Mouse (Mus musculus) CH12.LX (cell line): Measurements from ENCODE around the gene Ech1.

Experiments used
- CHD2 ChIP-seq: IDR thresholded peaks from 2 replicates; pipeline ENCODE4 v1.6.1; 2011; ENCODE audit warnings: low read length, improper control_type of control experiment
- CTCF ChIP-seq, 2 experiments: IDR thresholded peaks in 1 of 2; conservative IDR thresholded peaks in 1 of 2; 2 replicates each; pipeline ENCODE4 v1.5.1; 2011 to 2012; ENCODE audit warnings: low read depth in 2 of 2, low read length in 2 of 2, improper control_type of control experiment in 1 of 2, inconsistent platforms in 1 of 2, mild to moderate bottlenecking in 1 of 2, moderate library complexity in 1 of 2
- KAT2A ChIP-seq: IDR thresholded peaks from 2 replicates; pipeline ENCODE4 v1.6.1; 2012; ENCODE audit warnings: low read length, improper control_type of control experiment, inconsistent platforms; ENCODE audit not compliant: insufficient replicate concordance
- POLR2A ChIP-seq: IDR thresholded peaks from 2 replicates; pipeline ENCODE4 v1.6.1; 2011; ENCODE audit warnings: low read depth, mild to moderate bottlenecking, improper control_type of control experiment, low read length
- TBP ChIP-seq: conservative IDR thresholded peaks from 2 replicates; pipeline ENCODE4 v1.6.1; 2011; ENCODE audit warnings: low read depth, low read length, improper control_type of control experiment
- TCF12 ChIP-seq: IDR thresholded peaks from 2 replicates; pipeline ENCODE4 v1.6.1; 2014; ENCODE audit warnings: low read depth, mild to moderate bottlenecking, inconsistent platforms, low read length, improper control_type of control experiment

DNA sequence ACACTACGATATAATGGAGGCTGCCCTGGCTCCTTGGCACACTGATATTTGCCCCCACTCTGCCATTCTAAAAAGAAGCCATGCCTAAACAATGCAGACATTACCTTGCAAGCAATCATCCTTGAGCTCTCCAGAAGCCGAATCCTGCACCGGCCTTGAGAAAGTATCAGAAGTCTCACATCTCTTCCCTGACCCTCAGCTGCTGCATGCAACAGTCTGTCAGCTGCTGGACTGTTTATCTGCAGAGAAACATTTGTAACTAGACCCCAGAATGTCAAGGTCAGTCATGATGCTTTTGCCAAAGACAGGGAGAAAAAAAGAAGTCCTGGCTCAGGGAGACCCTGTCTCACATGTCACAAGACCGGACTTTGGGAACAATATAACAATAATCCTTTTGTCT lies 51.1 kb downstream of the Ech1 start:
- TF ChIP-seq KAT2A = no peak
- TF ChIP-seq TBP = no peak
- TF ChIP-seq CTCF (conservative IDR thresholded peaks at IDR 0.05 in 1 of 2, IDR thresholded peaks at IDR 0.05 in 1 of 2; ENCODE audit: low read depth in 2 of 2, low read length in 2 of 2) = no peak
- TF ChIP-seq POLR2A = no peak
- TF ChIP-seq TCF12 = no peak
- no peak for TF ChIP-seq CHD2
